Mouse (Mus musculus) gastrocnemius, adult 8-10 months (tissue): ENCODE measurements at regions not wholly inside any gene's neighbourhood (a gene's known extent, or its start where the extent isn't known, plus 50 kb on each side); places are given as distances from the start of the nearest gene placed in this dataset.

ENCODE experiments used
- DNase-seq, 2 experiments: peaks; one replicate each; pipeline ENCODE4 v3.0.0; 2022; ENCODE audit warnings: low spot score in 2 of 2

- no peak for DNase-seq
Observed at GRCm38 (mm10) chr13:90584766-90585165, 320.4 kb downstream of the Atp6ap1l start.

- no peak for DNase-seq
Observed at GRCm38 (mm10) chr13:90575371-90575770, 329.8 kb downstream of the Atp6ap1l start.

- no peak for DNase-seq
Observed at GRCm38 (mm10) chr13:90572580-90572979, 332.6 kb downstream of the Atp6ap1l start.

GRCm38 (mm10) chr13:90563183-90563840 is 341.8 kb downstream of the Atp6ap1l start:
- no peak for DNase-seq

- DNase-seq: no peak
Observed at GRCm38 (mm10) chr13:90560095-90560494, 345.1 kb downstream of the Atp6ap1l start.

- DNase-seq: no peak
Observed at GRCm38 (mm10) chr13:90559481-90559880, 345.7 kb downstream of the Atp6ap1l start.

- no peak for DNase-seq
Observed at GRCm38 (mm10) chr13:90551166-90551565, 354.0 kb downstream of the Atp6ap1l start.

GRCm38 (mm10) chr13:90546288-90547035 is 358.7 kb downstream of the Atp6ap1l start:
- DNase-seq: no peak

GRCm38 (mm10) chr13:90545816-90546215 is 359.3 kb downstream of the Atp6ap1l start:
- no peak for DNase-seq

- no peak for DNase-seq
Observed at GRCm38 (mm10) chr13:90537525-90537924, 367.6 kb downstream of the Atp6ap1l start.

- no peak for DNase-seq
Observed at GRCm38 (mm10) chr13:90526998-90527397, 378.2 kb downstream of the Atp6ap1l start.

GRCm38 (mm10) chr13:90525801-90526200 is 379.4 kb downstream of the Atp6ap1l start:
- DNase-seq: no peak

- no peak for DNase-seq
Observed at GRCm38 (mm10) chr13:90521758-90522245, 383.4 kb downstream of the Atp6ap1l start.

- no peak for DNase-seq
Observed at GRCm38 (mm10) chr13:90520992-90521757, 384.0 kb downstream of the Atp6ap1l start.

- DNase-seq: peak; percentile 50 to 67
Observed at GRCm38 (mm10) chr13:90515773-90516503, 389.2 kb downstream of the Atp6ap1l start.

GRCm38 (mm10) chr13:90513867-90514266 is 391.3 kb downstream of the Atp6ap1l start:
- DNase-seq: no peak

GRCm38 (mm10) chr13:90512786-90513401 is 392.3 kb downstream of the Atp6ap1l start:
- DNase-seq: no peak

GRCm38 (mm10) chr13:90510479-90510878 is 394.7 kb downstream of the Atp6ap1l start:
- DNase-seq: no peak

GRCm38 (mm10) chr13:90503188-90503587 is 402.0 kb downstream of the Atp6ap1l start:
- DNase-seq: no peak

- no peak for DNase-seq
Observed at GRCm38 (mm10) chr13:90502141-90502540, 403.0 kb downstream of the Atp6ap1l start.

GRCm38 (mm10) chr13:90498978-90499377 is 406.2 kb downstream of the Atp6ap1l start:
- DNase-seq: no peak
